In genomic region chr12:110454223-110454622, GRCm38 (mm10) we compare ENCODE assay signal across 7 mouse cellular contexts. TPM values are rescaled to one million over a fixed set of nuclear protein-coding genes. Genes with fewer than 3 reads are reported as not detected.
DNase-seq lines count a peak whose midpoint lies in the region; ATAC-seq lines count a peak whose summit lies in the region.

No protein-coding gene starts in this region.

- intact Hi-C loops in heart, postnatal 14 days (cut with DNase I) = loop anchor here (2.0 to 10.0 kb wide), 3 partner anchors 33 to 251 kb away; partner anchors contain the start of gene Hsp90aa1

- 0 out of 2 replicates have a peak overlapping the region, but pooled peaks have one; percentile 3 for H3K9ac ChIP-seq in embryonic facial prominence, embryonic 14.5 days (ENCODE audit: low read depth, low read length)

- H3K4me3 ChIP-seq in embryonic facial prominence, embryonic 14.5 days (ENCODE audit: low read depth, low read length) = no peak overlapping the region

- H3K27ac ChIP-seq in embryonic facial prominence, embryonic 14.5 days (replicated peaks; ENCODE audit: low read depth, low read length) = no peak overlapping the region

- no peak overlapping the region for H3K4me2 ChIP-seq in embryonic facial prominence, embryonic 14.5 days (ENCODE audit: low read depth, low read length)

- 15% methylated on average over 5 of the region's 5 CpGs for WGBS in embryonic facial prominence, embryonic 14.5 days

- no peaks in the 10 kb centered on the region for H3K4me1 ChIP-seq in embryonic facial prominence, embryonic 14.5 days (ENCODE audit: control insufficient read depth, insufficient read depth, low read length)

- DNase-seq in ES-CJ7 (ENCODE audit: low read depth, low spot score) = peak; percentile 74
- DNase-seq in adrenal gland, adult 8-10 months = peak; percentile 58
- DNase-seq in embryonic facial prominence, embryonic 14.5 days (ENCODE audit: low spot score) = peak; percentile 57
- peak; percentile 72 to 85 for DNase-seq in heart, postnatal 14 days
- DNase-seq in kidney, postnatal 36 days = peak; percentile 65 to 80
- DNase-seq in lung, postnatal 25 days (ENCODE audit: low spot score) = peak; percentile 80
- peak; percentile 36 for DNase-seq in skeletal muscle tissue, adult 2 months (ENCODE audit: low read depth, low spot score)

- peaks cover 21% of the 10 kb centered on the region for H3K36me3 ChIP-seq in embryonic facial prominence, embryonic 14.5 days (ENCODE audit: control insufficient read depth, insufficient read depth, low read length)

- ATAC-seq in embryonic facial prominence, embryonic 14.5 days (ENCODE audit: low read depth) = peak; percentile 69

- H3K27me3 ChIP-seq in embryonic facial prominence, embryonic 14.5 days (replicated peaks; ENCODE audit: control insufficient read depth, insufficient read depth, low read length) = no peaks in the 10 kb centered on the region

- H3K9me3 ChIP-seq in embryonic facial prominence, embryonic 14.5 days (ENCODE audit: control insufficient read depth, low read length) = no peaks in the 10 kb centered on the region

RNA-seq across cellular contexts. Expression of gene Ppp2r5c, which starts 7.3 kb away (rescaled TPM):
- total RNA-seq in adrenal gland, adult 8-10 months (2022) = 100 to 1,000 TPM; 106 to 141 (median 127) TPM
- polyA plus RNA-seq in embryonic facial prominence, embryonic 14.5 days (2014; fragmentation: Nextera tagmentation; extraction: Ambion mirVana) = 133 and 155 TPM in 2 replicates
- total RNA-seq in heart, postnatal 14 days (2021) = 100 to 1,000 TPM; 102 to 103 TPM
